Mouse (Mus musculus) lung, adult 2 months (tissue): ENCODE data around the gene Ip6k3.

Experiments
- CTCF ChIP-seq: fragments of 200-500 bp; IDR thresholded peaks from 2 replicates; pipeline ENCODE4 v1.5.1; 2011; ENCODE audit warnings: mild to moderate bottlenecking, low read length, control low read depth; ENCODE audit not compliant: insufficient read depth
- POLR2A ChIP-seq: fragments of 200-500 bp; IDR thresholded peaks from 2 replicates; pipeline ENCODE4 v1.6.1; 2011; ENCODE audit warnings: low read depth, mild to moderate bottlenecking, control low read depth, low read length, borderline replicate concordance; ENCODE audit errors: extremely low read depth

DNA sequence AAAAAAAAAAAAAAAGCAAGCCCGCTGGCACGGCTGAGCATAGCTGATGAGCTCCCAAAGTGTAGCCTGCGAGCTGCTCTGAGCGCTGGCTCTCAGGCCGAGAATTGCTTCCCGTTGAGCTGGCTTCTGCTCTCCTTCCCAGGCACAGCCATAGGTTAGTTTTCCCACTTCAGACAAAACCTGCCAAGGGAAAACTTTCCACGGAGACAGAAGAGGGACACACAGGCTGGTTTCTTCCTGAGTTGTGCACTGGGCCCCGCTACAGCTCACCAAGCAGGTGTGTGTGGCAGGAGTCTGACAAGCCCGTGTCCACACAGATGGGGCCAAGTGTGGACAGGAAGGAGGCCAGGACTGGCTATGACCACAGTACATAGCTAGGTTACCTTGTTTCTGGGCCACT, 21.3 kb upstream of the Ip6k3 start:
- TF ChIP-seq CTCF (no peak), POLR2A (no peak)
